ENCODE assay signal across 9 mouse cellular contexts in the genomic region with DNA sequence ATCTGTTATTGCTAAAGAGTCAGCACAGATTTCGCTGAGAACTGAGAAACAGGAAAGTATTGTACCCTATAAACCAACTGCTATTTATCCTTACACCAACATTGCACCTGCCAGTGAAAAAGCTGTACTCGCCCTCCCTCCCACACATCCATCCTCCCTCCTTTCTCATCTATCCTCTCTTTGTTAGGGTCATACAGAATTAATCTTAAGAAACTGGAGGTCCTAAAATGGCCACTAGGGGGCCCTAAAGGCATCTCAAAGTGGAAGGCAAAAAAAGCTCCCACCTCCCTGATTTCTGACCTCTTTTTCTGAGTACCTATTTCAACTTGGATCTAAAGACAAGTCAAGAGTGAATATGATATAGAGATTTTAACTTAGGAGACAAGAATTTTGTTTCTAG. TPM values are rescaled to one million over a fixed set of nuclear protein-coding genes. Genes with fewer than 3 reads are reported as not detected.
DNase-seq lines count a peak whose midpoint lies in the region; ATAC-seq and TF ChIP-seq lines count a peak whose summit lies in the region.
"Had no signal": no experiment of that assay in that cellular context is flagged by ENCODE, and none has a peak within 500 bp of the region (broad histone marks: within the 10 kb centered on the region; RNA-seq: fewer than 3 reads in every experiment).

No protein-coding gene starts in this region.

- no peak overlapping the region for H3K4me2 ChIP-seq in intestine, postnatal 0 days (replicated peaks; ENCODE audit: low read depth)
- no peak overlapping the region for H3K4me2 ChIP-seq in intestine, embryonic 15.5 days (replicated peaks)
- peak overlapping the region; percentile 77 for H3K4me2 ChIP-seq in hindbrain, embryonic 14.5 days (replicated peaks)
- H3K4me2 ChIP-seq: lung, embryonic 15.5 days had no signal

- WGBS in intestine, postnatal 0 days, result 31% methylated on average over 2 of the region's 2 CpGs
- 34% methylated on average over 2 of the region's 2 CpGs for WGBS in intestine, embryonic 15.5 days
- 19% methylated on average over 2 of the region's 2 CpGs for WGBS in hindbrain, embryonic 14.5 days

- H3K36me3 ChIP-seq in intestine, postnatal 0 days (ENCODE audit: control insufficient read depth, insufficient read depth), result no peaks in the 10 kb centered on the region
- H3K36me3 ChIP-seq in intestine, embryonic 15.5 days, result no peaks in the 10 kb centered on the region
- H3K36me3 ChIP-seq in hindbrain, embryonic 14.5 days (replicated peaks; ENCODE audit: control insufficient read depth, insufficient read depth), result no peaks in the 10 kb centered on the region
- H3K36me3 ChIP-seq: lung, embryonic 15.5 days had no signal

- no peak for ATAC-seq in intestine, postnatal 0 days
- ATAC-seq in intestine, embryonic 15.5 days, result no peak
- ATAC-seq in hindbrain, embryonic 14.5 days (ENCODE audit: low FRiP score), result no peak
- ATAC-seq in erythroblast, adult 5-6 weeks (replicated peaks; ENCODE audit: low FRiP score, poor library complexity, severe bottlenecking), result no peak

- TF ChIP-seq CTCF in intestine, postnatal 0 days (IDR thresholded peaks at IDR 0.05; ENCODE audit: low read depth), result peak; percentile 76

- 0 out of 2 replicates have a peak, but pooled peaks cover 4% of the 10 kb centered on the region for H3K27me3 ChIP-seq in intestine, postnatal 0 days (replicated peaks; ENCODE audit: control insufficient read depth, insufficient read depth, low read length)
- H3K27me3 ChIP-seq in intestine, embryonic 15.5 days (replicated peaks), result no peaks in the 10 kb centered on the region
- no peaks in the 10 kb centered on the region for H3K27me3 ChIP-seq in hindbrain, embryonic 14.5 days (ENCODE audit: control insufficient read depth, insufficient read depth, low read length)
- H3K27me3 ChIP-seq: lung, embryonic 15.5 days had no signal

- H3K9me3 ChIP-seq in intestine, postnatal 0 days (ENCODE audit: control insufficient read depth), result no peaks in the 10 kb centered on the region
- no peaks in the 10 kb centered on the region for H3K9me3 ChIP-seq in intestine, embryonic 15.5 days
- H3K9me3 ChIP-seq in hindbrain, embryonic 14.5 days (ENCODE audit: control insufficient read depth, low read length), result no peaks in the 10 kb centered on the region
- H3K9me3 ChIP-seq: lung, embryonic 15.5 days had no signal

- DNase-seq in adrenal gland, adult 18-20 months (ENCODE audit: low spot score in 2 of 2), result peak; percentile 37 to 48
- DNase-seq in embryo, embryonic 9.5 days (ENCODE audit: extremely low spot score), result peak; percentile 72
- DNase-seq in hindbrain, embryonic 14.5 days (ENCODE audit: low spot score), result peak; percentile 85
- peak; percentile 61 to 88 for DNase-seq in left cerebral cortex, adult 9 months (ENCODE audit: low spot score in 2 of 2)
- peak; percentile 19 to 29 for DNase-seq in natural killer cell, adult 2 months (ENCODE audit: low spot score in 2 of 2)

- H3K27ac ChIP-seq in intestine, postnatal 0 days (ENCODE audit: low read depth, low read length), result no peak overlapping the region
- H3K27ac ChIP-seq in intestine, embryonic 15.5 days, result no peak overlapping the region
- H3K27ac ChIP-seq in hindbrain, embryonic 14.5 days, result no peak overlapping the region
- H3K27ac ChIP-seq: lung, embryonic 15.5 days had no signal

- no peak overlapping the region for H3K4me3 ChIP-seq in intestine, postnatal 0 days (ENCODE audit: low read depth, low read length)
- H3K4me3 ChIP-seq in intestine, embryonic 15.5 days (replicated peaks), result no peak overlapping the region
- 0 out of 2 replicates have a peak overlapping the region, but pooled peaks have one; percentile 92 for H3K4me3 ChIP-seq in hindbrain, embryonic 14.5 days (replicated peaks; ENCODE audit: low read length)
- H3K4me3 ChIP-seq: lung, embryonic 15.5 days had no signal

- H3K4me1 ChIP-seq in intestine, postnatal 0 days (replicated peaks; ENCODE audit: control insufficient read depth, insufficient read depth, low read length), result no peaks in the 10 kb centered on the region
- peaks cover 10% of the 10 kb centered on the region for H3K4me1 ChIP-seq in intestine, embryonic 15.5 days (replicated peaks)
- peaks cover 19% of the 10 kb centered on the region for H3K4me1 ChIP-seq in hindbrain, embryonic 14.5 days (replicated peaks; ENCODE audit: control insufficient read depth, insufficient read depth, low read length)

- no peak overlapping the region for H3K9ac ChIP-seq in intestine, postnatal 0 days (ENCODE audit: low read depth, low read length)
- no peak overlapping the region for H3K9ac ChIP-seq in intestine, embryonic 15.5 days
- no peak overlapping the region for H3K9ac ChIP-seq in hindbrain, embryonic 14.5 days
- H3K9ac ChIP-seq: lung, embryonic 15.5 days had no signal

RNA-seq across cellular contexts. Expression of a gene that starts 2.6 kb away (rescaled TPM):
- 2.8 and 3.2 TPM in 2 replicates for polyA plus RNA-seq in intestine, postnatal 0 days (2015; fragmentation: Nextera tagmentation; extraction: Ambion mirVana)
- 5.8 and 6.5 TPM in 2 replicates for polyA plus RNA-seq in intestine, embryonic 15.5 days (2015; fragmentation: Nextera tagmentation; extraction: Ambion mirVana)
- 10 to 100 TPM; 19.6 to 25.0 TPM for total RNA-seq in adrenal gland, adult 18-20 months (2021)
- polyA plus RNA-seq in hindbrain, embryonic 14.5 days (2014; fragmentation: Nextera tagmentation; extraction: Ambion mirVana), result 26.9 and 28.0 TPM in 2 replicates
- total RNA-seq in erythroblast, adult 5-6 weeks (2015; ENCODE audit: low replicate concordance), result not detected in 2 replicates
- total RNA-seq in erythroblast, adult 5-6 weeks (2017; ENCODE audit: low replicate concordance), result 1.4 and 1.5 TPM in 2 replicates

Comparison
In these comparisons a context has a peak if more than half of its experiments do, and no peak if none do; other contexts are left out.
1. DNase-seq: peak in every context shown above with its lines; median percentile 85 in hindbrain, embryonic 14.5 days; 74 in left cerebral cortex, adult 9 months; 72 in embryo, embryonic 9.5 days; 42 in adrenal gland, adult 18-20 months; 24 in natural killer cell, adult 2 months.